Mouse (Mus musculus) E14TG2a.4 (cell line): ENCODE data around the gene Olfr1055.
"Not testable (repeated sequence)": the region's sequence is repeated elsewhere in the genome, so short reads cannot be mapped to it uniquely, and the experiment has no call there.

Experiments
- CTCF ChIP-seq: conservative IDR thresholded peaks from 2 replicates; pipeline ENCODE4 v1.5.1; 2014; ENCODE audit warnings: low read length
- NANOG ChIP-seq: IDR thresholded peaks from 2 replicates; pipeline ENCODE4 v1.6.1; 2014; ENCODE audit warnings: borderline replicate concordance, low read length, mixed read lengths
- POU5F1 ChIP-seq: IDR thresholded peaks from 2 replicates; pipeline ENCODE4 v1.6.1; 2014; ENCODE audit warnings: low read length, borderline replicate concordance

- TF ChIP-seq CTCF, NANOG, POU5F1: not testable (repeated sequence)
These were observed 1.7 kb upstream of the Olfr1055 start for GRCm38 (mm10) chr2:86351751-86352150.
